Mouse (Mus musculus): ENCODE measurements at regions not wholly inside any gene's neighbourhood (a gene's known extent, or its start where the extent isn't known, plus 50 kb on each side); places are given as distances from the start of the nearest gene placed in this dataset.

DNA sequence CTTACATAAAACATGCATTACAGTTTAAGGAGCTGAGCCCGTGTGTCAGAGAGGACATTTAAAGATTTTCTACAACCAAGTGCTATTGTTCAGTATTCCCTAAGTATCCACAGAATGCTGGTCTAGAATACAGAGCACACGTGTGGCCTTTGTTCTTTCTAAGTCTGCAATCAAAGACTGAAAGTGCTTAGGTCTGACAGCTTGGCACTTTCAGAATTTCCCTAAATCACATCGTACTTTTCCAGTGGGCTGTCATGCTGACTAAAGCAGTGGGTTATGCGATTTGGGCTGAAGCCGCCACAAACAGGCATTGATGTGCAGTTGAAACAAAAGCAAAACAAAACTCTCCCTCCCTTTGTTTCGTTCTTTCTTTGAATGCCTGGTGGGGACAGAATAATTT lies 84.9 kb upstream of the Pam start:
- TF ChIP-seq CTCF (IDR thresholded peaks at IDR 0.05; ENCODE audit: low read depth) (no peak), EP300 (IDR thresholded peaks at IDR 0.05; ENCODE audit: low read depth) (no peak)
